Mouse (Mus musculus): ENCODE data around the gene 4933421I07Rik. TPM values are rescaled to one million over a fixed set of nuclear protein-coding genes. Genes with fewer than 3 reads are reported as not detected.

The 4933421I07Rik gene
- not detected for total RNA-seq (2021)
- long read RNA-seq, experiment 1: 0 reads
- long read RNA-seq, experiment 2: 0 reads

- DNase-seq (ENCODE audit: low spot score in 2 of 2): no peak
Measured at GRCm38 (mm10) chr7:42447850-42448249, at the start of gene 4933421I07Rik. TSS of gene 4933421I07Rik (minus strand) at chr7:42448120.

DNA sequence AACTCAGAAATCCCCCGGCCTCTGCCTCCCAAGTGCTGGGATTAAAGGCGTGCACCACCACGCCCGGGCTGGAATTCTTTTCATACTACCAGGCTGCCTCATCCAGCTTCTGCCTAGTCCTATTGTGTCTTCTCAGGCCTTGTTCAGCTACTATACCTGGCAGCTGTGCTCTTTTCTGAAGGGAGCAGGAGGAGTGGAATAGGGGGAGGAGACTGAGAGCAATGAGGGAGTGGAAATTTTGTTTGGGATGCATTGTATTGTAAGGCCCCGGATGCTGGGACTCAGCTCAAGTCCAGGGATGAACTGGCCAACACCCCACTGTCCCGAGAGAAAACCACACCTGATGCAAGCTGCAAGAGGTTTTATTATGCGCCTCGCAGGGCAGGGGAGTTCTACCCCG, 49.4 kb upstream of the 4933421I07Rik start:
- DNase-seq (ENCODE audit: low spot score in 2 of 2): no peak

- DNase-seq (ENCODE audit: low spot score in 2 of 2): no peak
Measured at GRCm38 (mm10) chr7:42496202-42496601, 48.3 kb upstream of the 4933421I07Rik start.

GRCm38 (mm10) chr7:42490859-42491258, 42.9 kb upstream of the 4933421I07Rik start:
- DNase-seq (ENCODE audit: low spot score in 2 of 2): no peak

GRCm38 (mm10) chr7:42490358-42490757, 42.4 kb upstream of the 4933421I07Rik start:
- no peak for DNase-seq (ENCODE audit: low spot score in 2 of 2)

GRCm38 (mm10) chr7:42454640-42455039, 6.7 kb upstream of the 4933421I07Rik start:
- DNase-seq (ENCODE audit: low spot score in 2 of 2): no peak

DNA sequence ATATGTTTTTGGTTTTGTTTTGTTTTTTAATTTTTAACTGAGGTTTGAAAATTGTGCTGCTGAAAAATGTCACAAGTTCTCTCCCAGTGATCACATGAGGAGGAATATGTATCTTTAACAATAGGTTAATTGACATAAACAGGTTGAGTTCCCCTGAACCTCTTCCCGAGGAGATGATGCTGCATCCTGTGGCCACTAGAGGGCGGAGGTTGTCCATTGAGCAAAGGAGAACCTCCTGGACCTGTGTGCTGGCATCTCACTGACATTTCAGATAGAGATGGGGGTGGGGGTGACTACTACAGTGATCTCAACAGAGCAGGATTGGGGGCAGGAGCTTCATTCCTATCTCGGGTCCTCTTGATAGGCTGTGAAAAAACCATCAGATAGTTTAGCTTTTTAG, 2.7 kb upstream of the 4933421I07Rik start:
- DNase-seq (ENCODE audit: low spot score in 2 of 2): no peak

DNA sequence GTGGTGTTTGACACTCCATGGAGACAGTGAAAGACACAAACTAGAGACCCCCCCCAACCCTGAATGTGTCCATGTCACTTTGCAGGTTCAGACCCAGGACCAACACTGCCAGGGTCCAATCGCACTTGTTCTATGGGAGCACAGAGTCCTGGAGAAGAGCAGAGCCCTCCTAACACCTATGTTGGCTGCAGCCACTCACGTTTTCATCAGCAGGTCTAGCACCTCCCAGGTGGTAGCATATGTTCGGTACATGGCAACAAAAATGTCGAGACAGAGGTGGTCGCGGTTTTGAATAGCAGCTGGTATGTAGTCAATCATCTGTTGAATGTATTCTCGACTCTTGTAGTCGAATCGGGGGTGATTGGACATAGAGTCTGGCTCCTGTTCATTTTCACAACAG, 568 bp downstream of the 4933421I07Rik start:
- DNase-seq (ENCODE audit: low spot score in 2 of 2): no peak

Other genes starting within 250 kb of the 4933421I07Rik start
- gene Vmn2r61, start 188.1 kb downstream of the 4933421I07Rik start, total RNA-seq (2021): not detected
- gene Zfp141, start 57.6 kb upstream of the 4933421I07Rik start, total RNA-seq (2021): 1 to 10 TPM; 7.8 to 9.2 TPM
- not detected for gene Gm21028, start 130.5 kb upstream of the 4933421I07Rik start, total RNA-seq (2021)
- gene Zfp977, start 144.4 kb upstream of the 4933421I07Rik start, total RNA-seq (2021): under 1 TPM; 0.18 to 0.52 TPM
- gene Zfp976, start 194.5 kb upstream of the 4933421I07Rik start, total RNA-seq (2021): 1 to 10 TPM; 1.2 to 1.4 TPM
- gene Zfp975, start 244.6 kb upstream of the 4933421I07Rik start, total RNA-seq (2021): 1 to 10 TPM; 5.0 to 5.3 TPM

Measured in gastrocnemius, postnatal 4 days (tissue).